Mouse (Mus musculus): Measurements from ENCODE around the gene Fam213b. TPM values are rescaled to one million over a fixed set of nuclear protein-coding genes. Genes with fewer than 3 reads are reported as not detected.

The Fam213b gene
- total RNA-seq (2014; fragmentation: Nextera tagmentation) (6.9 and 8.5 TPM in 2 replicates), total RNA-seq (2017) (2.9 and 6.7 TPM in 2 replicates)

GRCm38 (mm10) chr4:154898506-154899446 is at the start of gene Fam213b:
TSS of gene Fam213b (minus strand) at chr4:154899135.
- ATAC-seq (replicated peaks; ENCODE audit: poor library complexity, severe bottlenecking), result peak; percentile 84

- ATAC-seq (replicated peaks; ENCODE audit: poor library complexity, severe bottlenecking), result no peak
Observed at GRCm38 (mm10) chr4:154948066-154948939, 49.4 kb upstream of the Fam213b start.

GRCm38 (mm10) chr4:154946319-154946718 is 47.4 kb upstream of the Fam213b start:
- ATAC-seq (replicated peaks; ENCODE audit: poor library complexity, severe bottlenecking), result peak; percentile 62

GRCm38 (mm10) chr4:154944121-154944590 is 45.2 kb upstream of the Fam213b start:
- ATAC-seq (replicated peaks; ENCODE audit: poor library complexity, severe bottlenecking), result peak; percentile 92

GRCm38 (mm10) chr4:154943323-154944039 is 44.5 kb upstream of the Fam213b start:
- no peak for ATAC-seq (replicated peaks; ENCODE audit: poor library complexity, severe bottlenecking)

- ATAC-seq (replicated peaks; ENCODE audit: poor library complexity, severe bottlenecking), result no peak
Observed at GRCm38 (mm10) chr4:154942632-154943322, 43.8 kb upstream of the Fam213b start.

- no peak for ATAC-seq (replicated peaks; ENCODE audit: poor library complexity, severe bottlenecking)
Observed at GRCm38 (mm10) chr4:154941831-154942230, 42.9 kb upstream of the Fam213b start.

- no peak for ATAC-seq (replicated peaks; ENCODE audit: poor library complexity, severe bottlenecking)
Observed at GRCm38 (mm10) chr4:154940156-154940555, 41.2 kb upstream of the Fam213b start.

GRCm38 (mm10) chr4:154937746-154938145 is 38.8 kb upstream of the Fam213b start:
- peak; percentile 86 for ATAC-seq (replicated peaks; ENCODE audit: poor library complexity, severe bottlenecking)

- no peak for ATAC-seq (replicated peaks; ENCODE audit: poor library complexity, severe bottlenecking)
Observed at GRCm38 (mm10) chr4:154936542-154937255, 37.8 kb upstream of the Fam213b start.

GRCm38 (mm10) chr4:154935788-154936187 is 36.9 kb upstream of the Fam213b start:
- ATAC-seq (replicated peaks; ENCODE audit: poor library complexity, severe bottlenecking), result no peak

- no peak; the same call in 1 of the 2 replicates for ATAC-seq (replicated peaks; ENCODE audit: poor library complexity, severe bottlenecking)
Observed at GRCm38 (mm10) chr4:154934800-154935199, 35.9 kb upstream of the Fam213b start.

GRCm38 (mm10) chr4:154933306-154933907 is 34.5 kb upstream of the Fam213b start:
- no peak for ATAC-seq (replicated peaks; ENCODE audit: poor library complexity, severe bottlenecking)

- peak; percentile 80 for ATAC-seq (replicated peaks; ENCODE audit: poor library complexity, severe bottlenecking)
Observed at GRCm38 (mm10) chr4:154929088-154929660, 30.2 kb upstream of the Fam213b start.

- no peak for ATAC-seq (replicated peaks; ENCODE audit: poor library complexity, severe bottlenecking)
Observed at GRCm38 (mm10) chr4:154928395-154929087, 29.6 kb upstream of the Fam213b start, which contains the start of gene Tnfrsf14. TSS of gene Tnfrsf14 (minus strand) at chr4:154928563.

GRCm38 (mm10) chr4:154927899-154928337 is 29.0 kb upstream of the Fam213b start:
- ATAC-seq (replicated peaks; ENCODE audit: poor library complexity, severe bottlenecking), result 0 out of 2 replicates have a peak, but pooled peaks have one; percentile 11
